Mouse (Mus musculus) liver, embryonic 12.5 days (tissue): ENCODE data around the gene Mogs. TPM values are rescaled to one million over a fixed set of nuclear protein-coding genes. Genes with fewer than 3 reads are reported as not detected.

Source experiments
- ATAC-seq: fragments of 200-750 bp; cut with Nextera tagmentation; 2 replicates; pipeline ENCODE4 v1.8.0; 2017; ENCODE audit warnings: moderate number of reproducible peaks, mild to moderate bottlenecking, moderate library complexity
- H3K27ac ChIP-seq: fragments of 300-500 bp; sonication (generic); 2 replicates; pipeline ENCODE4 v1.5.1; 2016; ENCODE audit warnings: mild to moderate bottlenecking
- H3K27me3 ChIP-seq: fragments of 300-500 bp; sonication (generic); replicated peaks from 2 replicates; pipeline ENCODE4 v1.6.1; 2016; ENCODE audit warnings: mild to moderate bottlenecking, moderate library complexity
- H3K36me3 ChIP-seq: fragments of 300-500 bp; sonication (generic); 2 replicates; pipeline ENCODE4 v1.6.1; 2016; ENCODE audit warnings: mild to moderate bottlenecking, moderate library complexity
- H3K4me1 ChIP-seq: fragments of 300-500 bp; sonication (generic); 2 replicates; pipeline ENCODE4 v1.6.1; 2016
- H3K4me2 ChIP-seq: fragments of 300-500 bp; sonication (generic); 2 replicates; pipeline ENCODE4 v1.6.1; 2016; ENCODE audit warnings: mild to moderate bottlenecking, moderate library complexity
- H3K4me3 ChIP-seq: fragments of 300-500 bp; sonication (generic); 2 replicates; pipeline ENCODE4 v1.5.1; 2016; ENCODE audit warnings: mild to moderate bottlenecking, moderate library complexity
- H3K9ac ChIP-seq: fragments of 300-500 bp; sonication (generic); 2 replicates; pipeline ENCODE4 v1.6.1; 2016; ENCODE audit warnings: mild to moderate bottlenecking, moderate library complexity
- H3K9me3 ChIP-seq: fragments of 300-500 bp; sonication (generic); replicated peaks from 2 replicates; pipeline ENCODE4 v1.6.1; 2016; ENCODE audit warnings: mild to moderate bottlenecking, moderate library complexity
- WGBS: fragments of 180-500 bp; shearing (Covaris S2); methylation state at CpG from one replicate; pipeline ENCODE4 v1.1.7; 2016; ENCODE audit not compliant: insufficient replicate concordance; 5-methylcytosine and 5-hydroxymethylcytosine counted together
- polyA plus RNA-seq: library from polyadenylated mRNA; unstranded; fragments of >200 nt; fragmentation: Nextera tagmentation; extraction: Ambion mirVana; gene quantifications from 2 replicates; pipeline ENCODE4 v1.2.1, GENCODE M21; 2016

The Mogs gene
- polyA plus RNA-seq, 1 experiment from 2014 or later = 86.9 TPM

- WGBS = under 1% methylated on average over 46 of the region's 46 CpGs
- Histone ChIP-seq H3K27ac (peak overlapping the region; percentile 85), H3K4me3 (peak overlapping the region; percentile 78), H3K4me1 (peaks cover 27% of the 10 kb centered on the region), H3K9me3 (no peaks in the 10 kb centered on the region), H3K27me3 (peaks cover 58% of the 10 kb centered on the region), H3K9ac (peak overlapping the region; percentile 78), H3K4me2 (peak overlapping the region; percentile 83), H3K36me3 (peaks cover 32% of the 10 kb centered on the region)
- ATAC-seq = peak; percentile 90
Observed at GRCm38 (mm10) chr6:83078324-83078858, 36.9 kb upstream of the Mogs start.

GRCm38 (mm10) chr6:83080210-83080609 is 35.1 kb upstream of the Mogs start:
- peaks cover 58% of the 10 kb centered on the region for H3K27me3 ChIP-seq
- H3K4me3 ChIP-seq = no peak overlapping the region
- WGBS = 83% methylated on average over 5 of the region's 5 CpGs
- no peak overlapping the region for H3K27ac ChIP-seq
- H3K4me1 ChIP-seq = peaks cover 27% of the 10 kb centered on the region
- no peak for ATAC-seq
- H3K4me2 ChIP-seq = no peak overlapping the region
- no peaks in the 10 kb centered on the region for H3K9me3 ChIP-seq
- H3K36me3 ChIP-seq = peaks cover 32% of the 10 kb centered on the region
- no peak overlapping the region for H3K9ac ChIP-seq

GRCm38 (mm10) chr6:83083497-83083896 is 31.8 kb upstream of the Mogs start:
- Histone ChIP-seq H3K36me3 (peaks cover 32% of the 10 kb centered on the region), H3K27me3 (peaks cover 67% of the 10 kb centered on the region), H3K4me1 (peaks cover 36% of the 10 kb centered on the region), H3K27ac (no peak overlapping the region), H3K4me2 (no peak overlapping the region), H3K9me3 (no peaks in the 10 kb centered on the region), H3K4me3 (no peak overlapping the region), H3K9ac (no peak overlapping the region)
- 25% methylated on average over 5 of the region's 5 CpGs for WGBS
- ATAC-seq = no peak

- no peak overlapping the region for H3K4me3 ChIP-seq
- H3K4me2 ChIP-seq = no peak overlapping the region
- peaks cover 31% of the 10 kb centered on the region for H3K36me3 ChIP-seq
- no peak for ATAC-seq
- H3K9ac ChIP-seq = no peak overlapping the region
- no peak overlapping the region for H3K27ac ChIP-seq
- no peaks in the 10 kb centered on the region for H3K9me3 ChIP-seq
- peaks cover 77% of the 10 kb centered on the region for H3K27me3 ChIP-seq
- H3K4me1 ChIP-seq = peaks cover 28% of the 10 kb centered on the region
- 22% methylated on average over 6 of the region's 6 CpGs for WGBS
Observed at GRCm38 (mm10) chr6:83084477-83084876, 30.8 kb upstream of the Mogs start.

GRCm38 (mm10) chr6:83086121-83087035 is 28.9 kb upstream of the Mogs start, which contains the start of gene Lbx2:
Gene Lbx2 (plus strand): TSS chr6:83086367.
- Histone ChIP-seq H3K9ac (no peak within 1 kb of the TSS), H3K36me3 (peaks cover 12% of the 10 kb centered on the region), H3K9me3 (no peaks in the 10 kb centered on the region), H3K4me3 (peak within 1 kb of the TSS; percentile 29), H3K4me1 (peaks cover 15% of the 10 kb centered on the region; the same call in 1 of the 2 replicates), H3K4me2 (peak within 1 kb of the TSS; percentile 56), H3K27me3 (peaks cover 95% of the 10 kb centered on the region), H3K27ac (no peak within 1 kb of the TSS)
- 2% methylated on average over 35 of the region's 42 CpGs for WGBS
- 0 out of 2 replicates have a peak, but pooled peaks have one; percentile 30 for ATAC-seq

- no peak for ATAC-seq
- peak overlapping the region; percentile 29 for H3K4me3 ChIP-seq
- peaks cover 15% of the 10 kb centered on the region; the same call in 1 of the 2 replicates for H3K4me1 ChIP-seq
- H3K27me3 ChIP-seq = peaks cover 98% of the 10 kb centered on the region
- H3K4me2 ChIP-seq = peak overlapping the region; percentile 56
- no peaks in the 10 kb centered on the region for H3K9me3 ChIP-seq
- H3K9ac ChIP-seq = no peak overlapping the region
- H3K27ac ChIP-seq = no peak overlapping the region
- WGBS = 3% methylated on average over 47 of the region's 47 CpGs
- H3K36me3 ChIP-seq = peaks cover 4% of the 10 kb centered on the region
Observed at GRCm38 (mm10) chr6:83087205-83087925, 27.9 kb upstream of the Mogs start.

- Histone ChIP-seq H3K4me1 (peaks cover 15% of the 10 kb centered on the region; the same call in 1 of the 2 replicates), H3K27ac (no peak overlapping the region), H3K4me2 (peak overlapping the region; percentile 56), H3K4me3 (peak overlapping the region; percentile 29), H3K36me3 (no peaks in the 10 kb centered on the region), H3K9ac (no peak overlapping the region), H3K9me3 (no peaks in the 10 kb centered on the region), H3K27me3 (peaks cover 98% of the 10 kb centered on the region)
- 16% methylated on average over 9 of the region's 9 CpGs for WGBS
- ATAC-seq = no peak
Observed at GRCm38 (mm10) chr6:83087926-83088260, 27.4 kb upstream of the Mogs start.

- WGBS = 19% methylated on average over 6 of the region's 6 CpGs
Observed at GRCm38 (mm10) chr6:83092416-83093127, 22.7 kb upstream of the Mogs start.

GRCm38 (mm10) chr6:83095968-83096367 is 19.3 kb upstream of the Mogs start:
- Histone ChIP-seq H3K27me3 (peaks cover 60% of the 10 kb centered on the region), H3K4me1 (peaks cover 5% of the 10 kb centered on the region), H3K27ac (no peak overlapping the region), H3K4me3 (no peak overlapping the region), H3K36me3 (no peaks in the 10 kb centered on the region), H3K9ac (no peak overlapping the region), H3K4me2 (no peak overlapping the region), H3K9me3 (no peaks in the 10 kb centered on the region)
- ATAC-seq = no peak
- WGBS = 37% methylated on average over 6 of the region's 6 CpGs

More at GRCm38 (mm10) chr6:83092416-83093127, 22.7 kb upstream of the Mogs start:
- H3K4me2 ChIP-seq = no peak overlapping the region
- no peak overlapping the region for H3K27ac ChIP-seq
- H3K4me3 ChIP-seq = no peak overlapping the region
- no peaks in the 10 kb centered on the region for H3K36me3 ChIP-seq
- no peaks in the 10 kb centered on the region; the same call in 1 of the 2 replicates for H3K4me1 ChIP-seq
- H3K9me3 ChIP-seq = no peaks in the 10 kb centered on the region
- H3K27me3 ChIP-seq = peaks cover 80% of the 10 kb centered on the region
- ATAC-seq = no peak
- H3K9ac ChIP-seq = no peak overlapping the region

GRCm38 (mm10) chr6:83098411-83098810 is 16.9 kb upstream of the Mogs start:
- no peak overlapping the region for H3K4me2 ChIP-seq
- H3K4me3 ChIP-seq = no peak overlapping the region
- H3K36me3 ChIP-seq = peaks cover 3% of the 10 kb centered on the region
- no peak overlapping the region for H3K9ac ChIP-seq
- no peak for ATAC-seq
- H3K27ac ChIP-seq = no peak overlapping the region
- peaks cover 24% of the 10 kb centered on the region for H3K4me1 ChIP-seq
- peaks cover 40% of the 10 kb centered on the region for H3K27me3 ChIP-seq
- no peaks in the 10 kb centered on the region for H3K9me3 ChIP-seq
- WGBS = 69% methylated on average over 2 of the region's 2 CpGs

- peak within 1 kb of the TSS; percentile 83 for H3K27ac ChIP-seq
- peak; percentile 81 for ATAC-seq
- peaks cover 27% of the 10 kb centered on the region for H3K4me1 ChIP-seq
- H3K9ac ChIP-seq = peak within 1 kb of the TSS; percentile 87
- peak within 1 kb of the TSS; percentile 99 for H3K4me2 ChIP-seq
- peak within 1 kb of the TSS; percentile 75 for H3K4me3 ChIP-seq
- peaks cover 22% of the 10 kb centered on the region for H3K36me3 ChIP-seq
- H3K27me3 ChIP-seq = peaks cover 21% of the 10 kb centered on the region
- under 1% methylated on average over 25 of the region's 25 CpGs for WGBS
- H3K9me3 ChIP-seq = no peaks in the 10 kb centered on the region
Observed at GRCm38 (mm10) chr6:83101316-83101687, 14.0 kb upstream of the Mogs start, which contains the start of the genes Ccdc142 and Gm42688. Gene Ccdc142 (plus strand): TSS chr6:83101601. Gene Gm42688 (plus strand): TSS chr6:83101617.
